Mouse (Mus musculus) left cerebral cortex, postnatal 25 days (tissue): ENCODE measurements at regions not wholly inside any gene's neighbourhood (a gene's known extent, or its start where the extent isn't known, plus 50 kb on each side); places are given as distances from the start of the nearest gene placed in this dataset.
A peak's percentile ranks its signal among the peaks of the same experiment; 100 is the strongest.

Experiments used
- DNase-seq, 2 experiments: peaks; one replicate each; pipeline ENCODE4 v3.0.0; 2022; ENCODE audit warnings: low spot score in 2 of 2, mixed read lengths in 1 of 2
- intact Hi-C: fragments of 180-260 bp; cut with DNase I; formaldehyde crosslinking; loops from one replicate; pipeline ENCODE4 v1.15.1; 2025

- intact Hi-C loops, result no loop called here
- DNase-seq, result no peak
Observed at GRCm38 (mm10) chr8:29913576-29913975, 2466.1 kb downstream of the Poteg start.

DNA sequence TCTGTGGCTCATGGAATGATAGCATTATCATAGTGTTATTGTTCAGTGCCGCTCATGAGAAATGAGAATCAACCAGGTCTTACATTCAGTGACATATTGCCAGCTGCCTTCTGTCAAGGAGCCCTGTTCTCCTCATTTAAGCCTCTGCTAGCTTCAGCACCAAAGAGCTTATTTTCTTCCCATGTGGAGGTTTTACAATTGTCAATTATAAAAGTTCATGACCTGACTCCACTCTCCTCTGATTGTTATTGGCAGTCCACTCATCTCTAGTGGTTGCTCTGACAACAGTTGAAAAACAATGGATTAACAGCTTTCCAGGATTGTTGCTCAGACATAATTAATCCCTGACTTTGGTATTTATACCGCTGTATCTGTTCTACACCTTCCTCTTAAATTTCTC, 2473.0 kb downstream of the Poteg start:
- DNase-seq, result no peak
- intact Hi-C loops, result no loop called here

DNA sequence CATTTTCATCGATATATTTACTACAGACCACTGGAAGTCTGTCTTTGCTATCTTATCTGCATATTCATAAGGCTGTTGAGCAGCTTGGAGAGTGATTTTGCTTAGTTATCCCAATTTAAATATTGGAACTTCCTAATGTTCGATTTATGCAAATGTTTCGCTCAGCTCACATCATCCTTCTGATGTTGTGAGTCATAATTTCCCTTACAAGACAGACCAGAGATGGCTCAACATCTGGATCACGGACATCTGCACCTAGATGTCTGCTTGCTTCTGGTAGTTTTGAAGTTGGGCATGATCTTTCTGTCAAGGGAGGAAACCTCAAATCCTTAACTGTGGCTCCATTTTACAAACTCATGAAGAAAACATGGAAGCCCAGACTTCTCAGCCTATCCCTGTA, 2480.8 kb downstream of the Poteg start:
- peak in 1 of 2 experiments; percentile 3 for DNase-seq

DNA sequence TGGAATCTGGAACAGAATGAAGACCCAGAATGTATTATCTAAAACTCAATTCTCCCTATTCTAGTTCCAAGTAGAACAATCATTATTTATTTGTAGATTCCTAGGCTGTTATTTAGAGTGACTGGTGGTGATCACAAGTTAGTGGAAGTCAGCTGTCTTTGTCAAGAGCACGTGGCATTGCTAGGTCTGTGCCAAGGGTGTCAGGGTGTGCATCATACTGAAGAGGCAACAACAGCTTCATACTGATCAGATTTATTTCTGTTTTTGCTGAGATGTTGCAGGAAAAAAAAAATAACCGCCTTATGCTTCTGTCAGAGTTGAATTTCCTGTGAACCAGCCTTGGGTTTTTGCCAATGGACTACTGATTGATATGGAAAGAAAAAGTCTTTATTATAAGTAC, 2513.9 kb downstream of the Poteg start:
- no peak for DNase-seq
- intact Hi-C loops, result no loop called here

More for the DNA sequence above, 2480.8 kb downstream of the Poteg start:
- intact Hi-C loops, result no loop called here

DNA sequence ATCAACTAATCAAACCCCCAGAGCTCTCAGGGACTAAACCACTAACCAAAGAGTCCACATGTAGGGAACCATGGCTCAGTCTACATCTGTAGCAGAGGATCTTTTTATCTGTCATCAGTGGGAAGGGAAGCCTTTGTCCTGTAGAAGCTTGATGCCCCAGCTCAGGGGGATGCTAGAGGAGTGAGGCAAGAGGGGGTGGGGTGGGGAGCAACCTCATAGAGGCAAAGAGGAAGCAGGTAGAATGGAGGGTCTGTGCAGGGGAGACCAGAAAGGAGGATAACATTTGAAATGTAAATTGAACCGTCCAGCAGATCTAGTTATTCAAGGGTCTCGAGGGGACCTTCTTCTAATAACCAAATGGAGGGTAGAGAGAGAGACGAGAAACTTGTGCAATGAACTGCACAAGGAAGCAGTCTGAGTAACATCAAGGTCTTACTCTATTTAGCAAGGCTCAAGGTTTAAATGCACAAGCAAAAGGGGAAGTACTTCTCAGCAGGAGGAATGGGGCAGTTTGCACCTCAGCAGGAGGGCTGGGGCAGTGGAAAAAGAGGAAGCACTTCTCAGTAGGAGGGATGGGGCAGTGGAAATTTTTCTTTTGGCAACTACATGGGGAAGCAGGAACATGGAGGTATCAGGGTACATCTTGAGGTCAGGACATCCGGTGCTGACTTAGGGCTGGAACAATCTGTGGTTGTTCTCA, 2529.3 kb downstream of the Poteg start:
- intact Hi-C loops, result no loop called here
- no peak for DNase-seq

GRCm38 (mm10) chr8:29978585-29979505, 2531.4 kb downstream of the Poteg start:
- DNase-seq, result peak; percentile 25 to 52
- intact Hi-C loops, result no loop called here

DNA sequence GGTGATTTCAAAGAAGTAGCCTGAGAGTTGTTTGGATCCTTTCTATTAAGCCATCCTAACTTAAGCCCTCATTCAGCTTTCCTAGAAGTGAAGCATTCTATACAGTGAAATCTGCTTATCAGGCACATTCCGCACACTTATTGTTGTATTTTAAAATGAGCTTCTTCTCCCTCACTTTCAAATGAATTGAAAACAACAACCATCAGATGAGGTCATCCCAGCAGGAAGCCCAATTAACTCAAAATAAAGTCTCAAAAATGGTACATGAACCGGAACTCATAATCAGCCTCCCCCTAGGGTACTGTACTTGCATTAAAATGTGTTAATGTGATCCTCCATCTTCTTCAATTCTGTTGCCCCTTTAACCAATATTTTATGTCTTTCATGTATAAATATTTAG, 2545.1 kb downstream of the Poteg start:
- no peak for DNase-seq
- intact Hi-C loops, result no loop called here

DNA sequence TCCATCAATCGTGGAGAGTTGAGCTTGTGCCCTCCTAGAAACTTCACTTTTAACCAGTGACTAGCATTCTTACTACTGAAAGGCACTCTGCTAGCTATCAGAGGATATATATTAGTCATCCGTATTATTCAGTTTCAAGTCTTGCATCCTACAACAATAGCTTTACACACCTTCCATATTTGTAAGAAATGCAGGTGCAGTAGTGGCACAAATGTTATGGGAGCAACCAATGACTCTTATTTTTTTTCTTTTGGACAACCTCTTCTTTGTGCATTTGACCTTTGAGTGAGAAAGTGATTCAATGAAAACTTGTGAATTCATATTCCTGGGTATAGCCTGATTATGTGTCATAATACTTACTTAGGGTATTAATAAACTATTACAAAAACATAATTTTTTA, 2551.9 kb downstream of the Poteg start:
- intact Hi-C loops, result no loop called here
- no peak for DNase-seq
